Mouse (Mus musculus) bone marrow macrophage, adult 2 months (primary cell): ENCODE data around the gene Nap1l4.

Experiments used
- CTCF ChIP-seq: IDR thresholded peaks from 2 replicates; pipeline ENCODE4 v1.5.1; 2012; ENCODE audit warnings: low read depth, mild to moderate bottlenecking, low read length, moderate library complexity
- POLR2A ChIP-seq: IDR thresholded peaks from 2 replicates; pipeline ENCODE4 v1.6.1; 2012; ENCODE audit warnings: mild to moderate bottlenecking, low read depth, low read length, borderline replicate concordance

- no peak for TF ChIP-seq POLR2A
- TF ChIP-seq CTCF, result no peak
Observed at GRCm38 (mm10) chr7:143536251-143536650, 12.7 kb downstream of the Nap1l4 start.
